Mouse (Mus musculus): Measurements from ENCODE around the gene Sln. TPM values are rescaled to one million over a fixed set of nuclear protein-coding genes. Genes with fewer than 3 reads are reported as not detected.

The Sln gene
- total RNA-seq, 1 experiment: not detected

DNA sequence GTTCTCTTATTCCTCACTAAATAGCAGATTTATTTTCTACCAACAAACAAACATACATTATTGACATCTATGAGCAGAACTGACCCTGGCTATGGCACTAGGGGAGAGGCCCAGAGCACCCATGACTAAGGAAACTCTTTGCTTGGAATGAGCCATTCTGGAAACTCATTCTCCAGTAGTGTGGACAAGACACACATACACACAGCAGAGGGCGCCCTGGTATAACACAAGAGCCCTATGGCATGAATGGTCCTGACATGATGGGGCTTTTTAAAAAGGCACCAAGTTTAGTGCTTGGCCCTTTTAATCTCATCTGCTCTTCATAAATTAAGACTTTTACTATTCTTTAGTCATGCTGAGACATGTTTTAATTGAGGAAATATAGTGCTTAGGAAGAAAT is 40.1 kb downstream of the Sln start:
- peak; percentile 44 for DNase-seq (ENCODE audit: low read depth, low spot score)
- Histone ChIP-seq H3K4me1 (ENCODE audit: control insufficient read depth in 2 of 2, insufficient read depth in 2 of 2, low read length in 2 of 2, poor library complexity in 1 of 2) (no peaks in the 10 kb centered on the region), H3K36me3 (ENCODE audit: control insufficient read depth, insufficient read depth, low read length, poor library complexity, severe bottlenecking) (no peaks in the 10 kb centered on the region)

DNA sequence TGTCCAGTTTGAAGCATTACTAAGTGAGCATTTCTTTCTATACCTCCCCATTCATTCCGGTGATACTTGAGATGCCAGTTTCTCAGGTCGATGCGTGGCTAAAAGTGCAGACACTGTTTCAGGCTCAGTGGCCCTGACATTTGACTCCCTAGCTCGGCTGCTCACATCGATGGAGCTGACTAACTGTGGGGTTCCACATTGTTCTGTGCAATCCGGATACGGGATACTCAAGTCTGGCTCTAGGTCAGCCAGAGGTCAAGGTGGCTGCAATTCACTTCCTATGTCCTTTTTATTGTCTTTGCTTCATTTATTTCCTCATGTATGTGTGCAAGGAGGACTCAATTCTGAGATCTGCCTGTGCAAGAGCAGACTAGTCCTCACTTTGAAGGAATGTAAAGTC is 45.9 kb downstream of the Sln start:
- in situ Hi-C loops (cut with MboI; ENCODE audit: low sequenced_read_pairs in 2 of 2, unreplicated experiment in 2 of 2): loop anchor here in 1 of 2 experiments (25.0 kb wide), 1 partner anchor 216 kb away; no protein-coding TSS in a partner anchor
- DNase-seq (ENCODE audit: low read depth, low spot score): no peak
- Histone ChIP-seq H3K9me3 (ENCODE audit: control insufficient read depth, insufficient read depth, low read depth, low read length) (no peaks in the 10 kb centered on the region), H3K4me3 (ENCODE audit: insufficient read depth in 1 of 2, low read depth in 1 of 2, low read length in 2 of 2, poor library complexity in 1 of 2, severe bottlenecking in 1 of 2) (no peak overlapping the region), H3K9ac (ENCODE audit: insufficient read depth, low read depth, low read length, poor library complexity, severe bottlenecking) (no peak overlapping the region), H3K4me1 (ENCODE audit: control insufficient read depth in 2 of 2, insufficient read depth in 2 of 2, low read length in 2 of 2, poor library complexity in 1 of 2) (peaks cover 0 to 3% of the 10 kb centered on the region in 2 experiments; a peak in 1 of 4 replicates), H3K36me3 (ENCODE audit: control insufficient read depth, insufficient read depth, low read length, poor library complexity, severe bottlenecking) (no peaks in the 10 kb centered on the region), H3K27ac (ENCODE audit: insufficient read depth, low read depth, low read length, poor library complexity, severe bottlenecking) (no peak overlapping the region)
- TF ChIP-seq MAFK (IDR thresholded peaks at IDR 0.05; ENCODE audit: insufficient read depth, low read depth, low read length) (no peak), ZNF384 (IDR thresholded peaks at IDR 0.05; ENCODE audit: low read depth, low read length) (no peak), CHD2 (IDR thresholded peaks at IDR 0.05; ENCODE audit: low read depth, low read length) (no peak), ZC3H11A (IDR thresholded peaks at IDR 0.05; ENCODE audit: borderline replicate concordance, low read depth, low read length) (no peak), HCFC1 (IDR thresholded peaks at IDR 0.05; ENCODE audit: borderline replicate concordance, insufficient read depth, low read length) (no peak)

More for the DNA sequence above, 40.1 kb downstream of the Sln start:
- no peak overlapping the region for H3K9ac ChIP-seq (ENCODE audit: insufficient read depth, low read depth, low read length, poor library complexity, severe bottlenecking)
- no peaks in the 10 kb centered on the region for H3K9me3 ChIP-seq (ENCODE audit: control insufficient read depth, insufficient read depth, low read depth, low read length)
- no peak overlapping the region for H3K27ac ChIP-seq (ENCODE audit: insufficient read depth, low read depth, low read length, poor library complexity, severe bottlenecking)
- in situ Hi-C loops (cut with MboI; ENCODE audit: low sequenced_read_pairs in 2 of 2, unreplicated experiment in 2 of 2): loop anchor here in 1 of 2 experiments (25.0 kb wide), 1 partner anchor 222 kb away; no protein-coding TSS in a partner anchor
- H3K4me3 ChIP-seq (ENCODE audit: insufficient read depth in 1 of 2, low read depth in 1 of 2, low read length in 2 of 2, poor library complexity in 1 of 2, severe bottlenecking in 1 of 2): no peak overlapping the region
- no peak for TF ChIP-seq CHD2 (IDR thresholded peaks at IDR 0.05; ENCODE audit: low read depth, low read length)
- peak; percentile 62; the same call in 1 of the 2 replicates for TF ChIP-seq ZC3H11A (IDR thresholded peaks at IDR 0.05; ENCODE audit: borderline replicate concordance, low read depth, low read length)

DNA sequence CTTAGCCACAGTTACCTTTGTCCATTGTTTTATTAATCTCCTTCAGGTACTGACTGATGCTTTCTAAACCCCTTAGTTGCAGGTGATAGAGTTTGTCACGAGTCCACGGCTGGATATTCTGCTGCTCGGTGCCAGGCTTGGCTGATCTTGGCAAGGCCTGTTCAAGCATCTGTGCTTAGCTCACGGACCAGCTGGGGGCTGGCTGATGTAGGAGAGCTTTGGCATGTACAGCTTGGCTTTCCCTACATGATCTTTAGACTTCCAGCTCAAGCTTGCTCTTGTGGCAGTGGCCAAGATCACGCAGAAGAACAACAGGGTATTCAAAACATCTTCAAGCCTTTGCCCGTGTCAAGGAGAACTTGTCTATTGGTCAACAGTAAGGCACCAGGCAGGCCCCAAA is 49.9 kb downstream of the Sln start:
- Histone ChIP-seq H3K9me3 (ENCODE audit: control insufficient read depth, insufficient read depth, low read depth, low read length) (no peaks in the 10 kb centered on the region), H3K36me3 (ENCODE audit: control insufficient read depth, insufficient read depth, low read length, poor library complexity, severe bottlenecking) (no peaks in the 10 kb centered on the region), H3K9ac (ENCODE audit: insufficient read depth, low read depth, low read length, poor library complexity, severe bottlenecking) (no peak overlapping the region), H3K4me1 (ENCODE audit: control insufficient read depth in 2 of 2, insufficient read depth in 2 of 2, low read length in 2 of 2, poor library complexity in 1 of 2) (peaks cover 0 to 3% of the 10 kb centered on the region in 2 experiments; a peak in 1 of 4 replicates), H3K27ac (ENCODE audit: insufficient read depth, low read depth, low read length, poor library complexity, severe bottlenecking) (no peak overlapping the region), H3K4me3 (ENCODE audit: insufficient read depth in 1 of 2, low read depth in 1 of 2, low read length in 2 of 2, poor library complexity in 1 of 2, severe bottlenecking in 1 of 2) (no peak overlapping the region)
- TF ChIP-seq HCFC1 (IDR thresholded peaks at IDR 0.05; ENCODE audit: borderline replicate concordance, insufficient read depth, low read length) (no peak), ZNF384 (IDR thresholded peaks at IDR 0.05; ENCODE audit: low read depth, low read length) (no peak), MAFK (IDR thresholded peaks at IDR 0.05; ENCODE audit: insufficient read depth, low read depth, low read length) (no peak), ZC3H11A (IDR thresholded peaks at IDR 0.05; ENCODE audit: borderline replicate concordance, low read depth, low read length) (no peak), CHD2 (IDR thresholded peaks at IDR 0.05; ENCODE audit: low read depth, low read length) (no peak)
- in situ Hi-C loops (cut with MboI; ENCODE audit: low sequenced_read_pairs in 2 of 2, unreplicated experiment in 2 of 2): loop anchor here in 1 of 2 experiments (25.0 kb wide), 1 partner anchor 212 kb away; no protein-coding TSS in a partner anchor
- no peak for DNase-seq (ENCODE audit: low read depth, low spot score)

DNA sequence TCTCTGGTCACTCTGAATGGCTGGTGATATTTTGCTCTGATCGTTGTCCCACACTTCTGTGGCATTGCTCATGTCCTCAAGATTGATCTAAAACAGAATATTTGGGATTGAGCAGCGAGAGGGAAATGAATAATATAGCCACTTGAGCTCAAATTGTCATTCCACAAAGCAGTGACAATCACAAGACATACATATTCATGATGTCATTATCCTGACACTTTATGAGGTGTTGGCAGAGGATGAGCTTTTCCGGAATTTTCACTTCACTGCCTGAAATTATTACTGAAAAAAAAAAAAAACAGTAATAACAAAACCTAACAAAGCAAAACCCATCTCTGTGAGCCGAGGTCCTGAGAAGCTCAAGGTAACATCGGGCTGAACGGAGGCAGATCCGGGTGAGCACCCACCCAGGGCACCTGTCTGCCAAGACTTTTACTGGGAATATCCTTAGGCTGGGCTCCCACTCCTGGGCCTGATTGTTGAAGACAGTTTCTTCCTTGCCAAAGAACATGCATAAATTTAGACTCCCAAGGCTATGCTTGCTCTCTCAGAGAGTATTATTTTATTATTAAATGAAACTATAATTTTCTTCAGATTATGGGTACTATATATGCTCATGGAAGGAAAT is 53.4 kb downstream of the Sln start:
- no peak for DNase-seq (ENCODE audit: low read depth, low spot score)
- H3K9me3 ChIP-seq (ENCODE audit: control insufficient read depth, insufficient read depth, low read depth, low read length): no peaks in the 10 kb centered on the region
- no peaks in the 10 kb centered on the region for H3K36me3 ChIP-seq (ENCODE audit: control insufficient read depth, insufficient read depth, low read length, poor library complexity, severe bottlenecking)
- no peak overlapping the region for H3K4me3 ChIP-seq (ENCODE audit: insufficient read depth in 1 of 2, low read depth in 1 of 2, low read length in 2 of 2, poor library complexity in 1 of 2, severe bottlenecking in 1 of 2)
- H3K4me1 ChIP-seq (ENCODE audit: control insufficient read depth in 2 of 2, insufficient read depth in 2 of 2, low read length in 2 of 2, poor library complexity in 1 of 2): no peaks in the 10 kb centered on the region
- in situ Hi-C loops (cut with MboI; ENCODE audit: low sequenced_read_pairs in 2 of 2, unreplicated experiment in 2 of 2): no loop called here
- no peak overlapping the region for H3K27ac ChIP-seq (ENCODE audit: insufficient read depth, low read depth, low read length, poor library complexity, severe bottlenecking)
- no peak for TF ChIP-seq HCFC1 (IDR thresholded peaks at IDR 0.05; ENCODE audit: borderline replicate concordance, insufficient read depth, low read length)
- TF ChIP-seq CHD2 (IDR thresholded peaks at IDR 0.05; ENCODE audit: low read depth, low read length): no peak
- TF ChIP-seq MAFK (IDR thresholded peaks at IDR 0.05; ENCODE audit: insufficient read depth, low read depth, low read length): no peak
- TF ChIP-seq ZC3H11A (IDR thresholded peaks at IDR 0.05; ENCODE audit: borderline replicate concordance, low read depth, low read length): no peak
- TF ChIP-seq ZNF384 (IDR thresholded peaks at IDR 0.05; ENCODE audit: low read depth, low read length): no peak
- no peak overlapping the region for H3K9ac ChIP-seq (ENCODE audit: insufficient read depth, low read depth, low read length, poor library complexity, severe bottlenecking)

Other genes starting within 250 kb of the Sln start
- 7.1 and 9.8 TPM in 2 replicates for gene Acat1, start 239.8 kb upstream of the Sln start, total RNA-seq (2012; rRNA removed)
- 31.5 and 42.6 TPM in 2 replicates for gene Cul5, start 180.2 kb upstream of the Sln start, total RNA-seq (2012; rRNA removed)
- 1.1 and 1.8 TPM in 2 replicates for gene Rab39, start 143.9 kb upstream of the Sln start, total RNA-seq (2012; rRNA removed)
- gene Slc35f2, start 78.6 kb upstream of the Sln start, total RNA-seq (2012; rRNA removed): 61.1 and 76.7 TPM in 2 replicates
- gene Elmod1, start 125.1 kb downstream of the Sln start, total RNA-seq (2012; rRNA removed): 0.27 TPM in 1 of 2 replicates, not detected in the other
- gene Tnfaip8l3, start 218.2 kb downstream of the Sln start, total RNA-seq (2012; rRNA removed): 0.05 and 0.36 TPM in 2 replicates

Measured in ES-E14 (cell line).